ENCODE assay signal across 11 mouse cellular contexts in the genomic region with DNA sequence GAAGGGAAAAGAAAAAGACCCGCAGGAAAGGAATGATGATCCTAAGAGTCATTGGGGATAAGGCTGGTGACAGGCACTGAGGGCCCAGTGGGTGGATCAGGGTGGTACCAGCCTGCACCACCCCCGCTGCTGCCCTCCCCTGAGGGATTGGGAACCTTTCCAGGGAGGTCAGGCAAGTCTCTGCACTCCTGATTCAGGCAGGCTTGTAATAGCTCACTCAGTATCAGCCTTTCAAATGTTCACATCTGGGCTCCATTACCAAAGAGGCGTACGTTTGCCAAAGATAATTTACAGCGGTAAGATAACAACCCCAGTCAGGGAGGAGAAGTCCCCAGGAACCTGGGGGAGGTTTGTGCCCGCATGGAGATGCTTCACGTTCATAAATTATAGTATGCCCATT.
DNase-seq lines count a peak whose midpoint lies in the region; ATAC-seq and TF ChIP-seq lines count a peak whose summit lies in the region.
"Had no signal": no experiment of that assay in that cellular context is flagged by ENCODE, and none has a peak within 500 bp of the region (broad histone marks: within the 10 kb centered on the region; RNA-seq: fewer than 3 reads in every experiment).

No protein-coding gene starts in this region.

- 22% methylated on average over 7 of the region's 7 CpGs for WGBS in lung, embryonic 14.5 days
- 22% methylated on average over 7 of the region's 7 CpGs for WGBS in heart, embryonic 16.5 days
- WGBS in stomach, embryonic 15.5 days = 33% methylated on average over 7 of the region's 7 CpGs

- H3K36me3 ChIP-seq in lung, embryonic 14.5 days (ENCODE audit: insufficient read depth) = no peaks in the 10 kb centered on the region
- H3K36me3 ChIP-seq in heart, embryonic 16.5 days (ENCODE audit: control insufficient read depth, insufficient read depth) = no peaks in the 10 kb centered on the region
- no peaks in the 10 kb centered on the region for H3K36me3 ChIP-seq in stomach, embryonic 15.5 days

- H3K27me3 ChIP-seq in lung, embryonic 14.5 days (ENCODE audit: insufficient read depth, low read length) = no peaks in the 10 kb centered on the region
- H3K27me3 ChIP-seq in heart, embryonic 16.5 days (ENCODE audit: control insufficient read depth, insufficient read depth, low read length) = peaks cover 11% of the 10 kb centered on the region; the same call in 1 of the 2 replicates
- H3K27me3 ChIP-seq in stomach, embryonic 15.5 days (replicated peaks) = no peaks in the 10 kb centered on the region

- H3K4me1 ChIP-seq in lung, embryonic 14.5 days (ENCODE audit: insufficient read depth) = no peaks in the 10 kb centered on the region
- H3K4me1 ChIP-seq in heart, embryonic 16.5 days (ENCODE audit: control insufficient read depth, insufficient read depth, low read length) = peaks cover 23% of the 10 kb centered on the region
- H3K4me1 ChIP-seq in stomach, embryonic 15.5 days = peaks cover 8% of the 10 kb centered on the region; the same call in 1 of the 2 replicates

- no peaks in the 10 kb centered on the region for H3K9me3 ChIP-seq in lung, embryonic 14.5 days (ENCODE audit: low read depth, low read length)
- no peaks in the 10 kb centered on the region for H3K9me3 ChIP-seq in heart, embryonic 16.5 days (replicated peaks; ENCODE audit: control insufficient read depth, low read length)
- no peaks in the 10 kb centered on the region for H3K9me3 ChIP-seq in stomach, embryonic 15.5 days

- H3K4me2 ChIP-seq in lung, embryonic 14.5 days = no peak overlapping the region
- H3K4me2 ChIP-seq in heart, embryonic 16.5 days (ENCODE audit: low read depth, low read length) = no peak overlapping the region
- H3K4me2 ChIP-seq in stomach, embryonic 15.5 days = no peak overlapping the region

- no peak overlapping the region for H3K4me3 ChIP-seq in lung, embryonic 14.5 days (ENCODE audit: low read depth, low read length)
- H3K4me3 ChIP-seq in heart, embryonic 16.5 days (ENCODE audit: low read length) = no peak overlapping the region
- H3K4me3 ChIP-seq in stomach, embryonic 15.5 days (replicated peaks) = no peak overlapping the region

- H3K9ac ChIP-seq in lung, embryonic 14.5 days = no peak overlapping the region
- H3K9ac ChIP-seq in heart, embryonic 16.5 days (ENCODE audit: low read length) = no peak overlapping the region
- H3K9ac ChIP-seq in stomach, embryonic 15.5 days = no peak overlapping the region

- no peak overlapping the region for H3K27ac ChIP-seq in lung, embryonic 14.5 days (ENCODE audit: low read depth)
- H3K27ac ChIP-seq in heart, embryonic 16.5 days (ENCODE audit: low read length) = peak overlapping the region; percentile 26
- no peak overlapping the region for H3K27ac ChIP-seq in stomach, embryonic 15.5 days

- DNase-seq in lung, embryonic 14.5 days = peak; percentile 30
- DNase-seq in lung, postnatal 4 days = no peak
- DNase-seq in embryo, embryonic 9.5 days (ENCODE audit: extremely low spot score) = peak; percentile 42
- DNase-seq in left cerebral cortex, postnatal 25 days (ENCODE audit: low spot score in 2 of 2) = no peak
- no peak for DNase-seq in adrenal gland, postnatal 14 days
- DNase-seq: cerebellum, adult 8-10 months; kidney, postnatal 4 days; lung, postnatal 36 days; thymus, postnatal 36 days had no signal

- no peak for TF ChIP-seq CTCF in lung, embryonic 14.5 days (IDR thresholded peaks at IDR 0.05; ENCODE audit: low read depth)

- peak; percentile 52; the same call in 1 of the 2 replicates for ATAC-seq in lung, embryonic 14.5 days (ENCODE audit: insufficient read depth)
- peak; percentile 61 for ATAC-seq in heart, embryonic 16.5 days (replicated peaks; ENCODE audit: extremely low read depth, insufficient read depth, low FRiP score)
- peak; percentile 54; the same call in 1 of the 2 replicates for ATAC-seq in stomach, embryonic 15.5 days (ENCODE audit: insufficient read depth, low FRiP score, low read depth)

- intact Hi-C loops in left cerebral cortex, postnatal 25 days (cut with DNase I) = no loop called here

Comparison
In these comparisons a context has a peak if more than half of its experiments do, and no peak if none do; other contexts are left out.
1. DNase-seq: peak in lung, embryonic 14.5 days (single experiment) and embryo, embryonic 9.5 days (single experiment); none in lung, postnatal 4 days (0 of 2), left cerebral cortex, postnatal 25 days (0 of 2) and adrenal gland, postnatal 14 days (single experiment).
2. Peak in every context shown above with its lines, with median percentiles within 50 percentile points of each other: ATAC-seq.